Mouse (Mus musculus) hindbrain, embryonic 14.5 days (tissue): ENCODE measurements around the gene Lekr1. TPM values are rescaled to one million over a fixed set of nuclear protein-coding genes. Genes with fewer than 3 reads are reported as not detected.

Experiments used
- ATAC-seq: fragments of 200-750 bp; cut with Nextera tagmentation; 2 replicates; pipeline ENCODE4 v1.8.0; 2017; ENCODE audit warnings: moderate number of reproducible peaks, mild to moderate bottlenecking, moderate TSS enrichment, moderate library complexity; ENCODE audit not compliant: low FRiP score
- DNase-seq: peaks from one replicate; pipeline ENCODE4 v3.0.0-alpha.2; 2015; ENCODE audit warnings: low spot score
- H3K27ac ChIP-seq: fragments of 300-500 bp; sonication (generic); 2 replicates; pipeline ENCODE4 v1.5.1; 2014; ENCODE audit warnings: mild to moderate bottlenecking, moderate library complexity
- H3K27me3 ChIP-seq: fragments of 300-500 bp; sonication (generic); 2 replicates; pipeline ENCODE4 v1.6.1; 2014; ENCODE audit warnings: mild to moderate bottlenecking, low read length, mixed read lengths; ENCODE audit not compliant: control insufficient read depth, insufficient read depth
- H3K36me3 ChIP-seq: fragments of 300-500 bp; sonication (generic); replicated peaks from 2 replicates; pipeline ENCODE4 v1.6.1; 2014; ENCODE audit not compliant: control insufficient read depth, insufficient read depth
- H3K4me1 ChIP-seq: fragments of 300-500 bp; sonication (generic); replicated peaks from 2 replicates; pipeline ENCODE4 v1.6.1; 2014; ENCODE audit warnings: antibody characterized with exemption, low read length, mixed read lengths; ENCODE audit not compliant: control insufficient read depth, insufficient read depth
- H3K4me2 ChIP-seq: fragments of 300-500 bp; sonication (generic); replicated peaks from 2 replicates; pipeline ENCODE4 v1.6.1; 2014; ENCODE audit warnings: mild to moderate bottlenecking, moderate library complexity
- H3K4me3 ChIP-seq: fragments of 300-500 bp; sonication (generic); replicated peaks from 2 replicates; pipeline ENCODE4 v1.5.1; 2014; ENCODE audit warnings: mild to moderate bottlenecking, low read length
- H3K9ac ChIP-seq: fragments of 300-500 bp; sonication (generic); 2 replicates; pipeline ENCODE4 v1.6.1; 2014
- H3K9me3 ChIP-seq: fragments of 300-500 bp; sonication (generic); 2 replicates; pipeline ENCODE4 v1.6.1; 2016; ENCODE audit warnings: low read length; ENCODE audit not compliant: control insufficient read depth
- WGBS: fragments of 180-500 bp; shearing (Covaris S2); extraction: QIAGEN DNeasy Blood & Tissue Kit; methylation state at CpG from one replicate; pipeline ENCODE4 v1.1.7; 2014; 5-methylcytosine and 5-hydroxymethylcytosine counted together
- polyA plus RNA-seq: library from polyadenylated mRNA; unstranded; fragments of >200 nt; fragmentation: Nextera tagmentation; extraction: Ambion mirVana; gene quantifications from 2 replicates; pipeline ENCODE4 v1.2.1, GENCODE M21; 2014

Gene Lekr1
- polyA plus RNA-seq, 1 experiment from 2014 or later = 8.2 TPM

DNA sequence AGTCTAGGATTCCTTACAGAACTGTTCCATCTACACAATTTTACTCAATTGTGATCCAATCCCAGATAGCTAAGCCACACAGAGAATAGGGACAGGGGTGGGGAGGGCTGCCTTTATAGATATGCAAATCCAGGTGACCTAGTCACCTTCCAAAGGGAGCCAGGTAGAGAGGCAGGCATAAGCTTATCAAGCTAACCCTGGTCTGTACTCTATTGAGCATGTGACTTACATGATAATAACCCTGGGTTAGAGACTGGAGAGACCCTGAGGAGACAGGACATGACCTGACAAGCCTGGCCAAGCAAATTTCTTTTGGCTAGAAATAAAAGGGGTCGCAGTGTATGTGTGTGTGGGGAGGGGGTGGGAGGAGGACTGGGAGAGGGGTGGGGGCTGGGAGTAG is 17.1 kb upstream of the Lekr1 start:
- Histone ChIP-seq H3K9ac (no peak overlapping the region), H3K27ac (no peak overlapping the region), H3K4me1 (no peaks in the 10 kb centered on the region), H3K9me3 (no peaks in the 10 kb centered on the region), H3K36me3 (no peaks in the 10 kb centered on the region), H3K4me2 (no peak overlapping the region), H3K4me3 (no peak overlapping the region), H3K27me3 (no peaks in the 10 kb centered on the region)
- 13% methylated on average over 1 of the region's 1 CpGs for WGBS
- ATAC-seq = no peak
- no peak for DNase-seq

DNA sequence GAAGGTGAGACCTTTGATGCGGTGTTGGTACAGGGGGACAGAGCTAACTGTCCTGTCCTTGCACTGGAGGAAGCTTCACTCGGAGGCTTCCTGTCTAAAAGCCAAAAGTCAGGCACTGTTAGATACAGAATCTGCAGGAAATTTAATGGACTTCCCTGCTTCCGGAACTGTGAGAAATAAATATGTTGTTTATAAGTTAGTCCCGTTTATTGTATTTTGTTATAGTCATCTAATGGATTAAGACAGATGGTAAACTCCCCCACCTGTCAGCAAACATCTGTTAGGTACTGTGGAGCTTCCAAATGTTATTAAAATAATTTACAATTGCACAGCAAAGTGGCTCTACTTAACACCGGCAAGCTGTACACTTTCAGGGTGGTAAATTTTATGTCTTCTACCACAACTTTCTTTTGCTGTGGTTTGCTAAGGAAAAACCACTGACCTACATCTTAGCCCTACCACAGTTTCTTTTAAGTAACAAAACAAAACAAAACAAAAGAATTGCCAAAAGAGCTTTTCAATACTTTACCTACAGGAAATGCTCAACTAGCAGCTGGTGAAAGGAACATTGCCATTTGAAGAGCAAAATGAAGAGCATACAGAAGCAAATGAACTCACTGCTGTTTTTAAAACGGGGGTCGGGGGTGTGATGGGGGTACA is 15.7 kb upstream of the Lekr1 start:
- Histone ChIP-seq H3K9ac (no peak overlapping the region), H3K4me3 (no peak overlapping the region), H3K27ac (no peak overlapping the region), H3K27me3 (no peaks in the 10 kb centered on the region), H3K36me3 (no peaks in the 10 kb centered on the region), H3K9me3 (no peaks in the 10 kb centered on the region), H3K4me2 (no peak overlapping the region), H3K4me1 (no peaks in the 10 kb centered on the region)
- DNase-seq (no peak), ATAC-seq (no peak)
- WGBS = 55% methylated on average over 7 of the region's 7 CpGs

DNA sequence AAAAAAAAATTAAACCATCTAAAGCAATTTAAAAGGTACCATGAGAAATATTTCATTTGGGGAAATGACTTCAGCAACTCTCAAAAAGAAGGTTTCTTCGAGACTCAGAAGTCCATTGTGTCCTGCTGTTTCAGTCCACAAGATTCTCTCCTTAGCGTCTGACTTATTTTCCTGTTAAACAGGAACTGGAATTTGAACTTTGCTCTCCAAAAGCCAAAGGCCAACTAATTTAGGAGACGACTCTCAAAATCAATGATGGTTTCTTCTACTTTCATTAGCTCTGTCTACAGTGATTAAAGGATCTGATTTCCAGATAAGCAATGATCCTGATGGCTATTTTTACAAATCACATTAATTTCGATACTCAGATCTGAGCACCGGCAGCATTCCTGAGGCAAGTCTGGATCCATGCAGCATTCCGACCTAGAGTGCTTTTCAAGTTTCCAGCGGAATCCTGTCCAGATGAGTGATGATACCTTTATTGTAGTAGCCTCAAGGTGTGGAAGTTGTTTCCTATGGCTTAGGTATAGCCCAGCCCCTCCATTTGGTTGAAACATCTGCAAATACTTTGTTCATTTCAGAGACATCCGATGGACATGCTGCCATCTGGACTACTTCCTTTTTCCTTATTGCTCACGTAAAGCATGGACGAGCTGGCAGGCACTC is 11.4 kb upstream of the Lekr1 start:
- WGBS = 81% methylated on average over 10 of the region's 10 CpGs
- no peak for ATAC-seq

DNA sequence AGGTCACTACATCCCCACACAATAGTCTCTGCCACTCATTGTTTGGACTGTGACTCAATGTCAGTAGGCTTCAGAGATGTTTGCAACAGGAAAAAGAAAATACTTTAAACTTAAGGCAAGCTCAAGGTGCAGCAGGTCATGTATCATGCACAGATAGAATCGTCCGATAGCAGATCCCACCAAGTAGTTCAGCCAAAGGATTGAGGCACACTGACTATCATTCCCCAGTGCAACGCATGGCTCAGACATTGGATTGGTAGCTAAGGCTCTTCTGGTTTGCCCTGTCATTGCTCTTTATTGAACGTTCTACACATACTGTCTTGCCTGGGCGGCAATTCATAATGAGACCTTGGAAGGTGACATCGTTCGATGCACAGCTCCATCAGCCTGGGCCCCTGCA is 9.6 kb upstream of the Lekr1 start:
- no peak overlapping the region for H3K27ac ChIP-seq
- ATAC-seq = no peak
- peaks cover 13% of the 10 kb centered on the region; the same call in 1 of the 2 replicates for H3K27me3 ChIP-seq
- no peaks in the 10 kb centered on the region for H3K9me3 ChIP-seq
- H3K9ac ChIP-seq = no peak overlapping the region
- 0 out of 2 replicates have a peak, but pooled peaks cover 3% of the 10 kb centered on the region for H3K4me1 ChIP-seq
- H3K4me3 ChIP-seq = no peak overlapping the region
- no peak for DNase-seq
- H3K4me2 ChIP-seq = peak overlapping the region; percentile 18; the same call in 1 of the 2 replicates
- no peaks in the 10 kb centered on the region for H3K36me3 ChIP-seq
- 48% methylated on average over 7 of the region's 7 CpGs for WGBS

More for the DNA sequence above, 11.4 kb upstream of the Lekr1 start:
- Histone ChIP-seq H3K36me3 (no peaks in the 10 kb centered on the region), H3K4me3 (no peak overlapping the region), H3K27me3 (peaks cover 13% of the 10 kb centered on the region; the same call in 1 of the 2 replicates), H3K4me1 (0 out of 2 replicates have a peak, but pooled peaks cover 3% of the 10 kb centered on the region), H3K4me2 (no peak overlapping the region), H3K9me3 (no peaks in the 10 kb centered on the region), H3K27ac (no peak overlapping the region), H3K9ac (no peak overlapping the region)
- DNase-seq = no peak

DNA sequence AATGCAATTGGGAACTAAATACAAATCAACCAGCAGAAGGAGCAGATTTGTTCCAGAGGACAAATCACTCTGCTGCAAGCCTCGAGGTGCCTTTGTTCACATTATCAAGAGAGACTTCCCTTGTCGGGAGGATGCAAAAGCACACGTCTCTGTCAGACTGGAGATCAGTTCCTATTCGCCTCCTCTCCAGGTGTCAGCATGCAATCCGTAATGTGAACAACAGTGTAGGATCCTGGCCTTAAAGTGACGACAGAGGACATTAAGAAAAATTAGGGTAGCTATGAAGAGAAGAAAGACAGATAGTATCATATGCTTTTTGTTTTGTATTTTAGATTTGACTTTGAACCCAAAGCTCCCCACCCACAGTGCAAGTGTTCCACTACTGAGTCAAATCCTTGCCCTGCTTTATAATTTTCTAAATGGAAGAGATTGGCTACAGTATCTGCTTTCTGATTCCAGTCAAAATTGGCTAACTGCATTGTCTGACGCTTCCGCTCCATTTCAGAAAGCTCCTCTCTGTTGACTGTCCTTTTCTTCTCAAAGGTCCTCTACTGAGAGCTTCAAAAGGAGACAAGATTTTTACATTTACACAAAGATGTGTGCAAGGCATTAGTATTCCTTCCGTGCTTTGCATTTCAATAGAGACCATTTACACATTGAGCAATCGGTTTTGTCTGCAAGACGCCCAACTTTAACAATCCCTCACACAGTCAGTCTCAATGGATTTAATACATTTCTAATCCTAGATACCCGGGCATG is 8.9 kb upstream of the Lekr1 start:
- Histone ChIP-seq H3K4me2 (peak overlapping the region; percentile 18), H3K4me3 (no peak overlapping the region), H3K27me3 (peaks cover 13% of the 10 kb centered on the region; the same call in 1 of the 2 replicates), H3K9ac (no peak overlapping the region), H3K27ac (no peak overlapping the region), H3K4me1 (0 out of 2 replicates have a peak, but pooled peaks cover 3% of the 10 kb centered on the region), H3K36me3 (no peaks in the 10 kb centered on the region), H3K9me3 (no peaks in the 10 kb centered on the region)
- ATAC-seq (no peak), DNase-seq (no peak)
- WGBS = 12% methylated on average over 12 of the region's 12 CpGs

DNA sequence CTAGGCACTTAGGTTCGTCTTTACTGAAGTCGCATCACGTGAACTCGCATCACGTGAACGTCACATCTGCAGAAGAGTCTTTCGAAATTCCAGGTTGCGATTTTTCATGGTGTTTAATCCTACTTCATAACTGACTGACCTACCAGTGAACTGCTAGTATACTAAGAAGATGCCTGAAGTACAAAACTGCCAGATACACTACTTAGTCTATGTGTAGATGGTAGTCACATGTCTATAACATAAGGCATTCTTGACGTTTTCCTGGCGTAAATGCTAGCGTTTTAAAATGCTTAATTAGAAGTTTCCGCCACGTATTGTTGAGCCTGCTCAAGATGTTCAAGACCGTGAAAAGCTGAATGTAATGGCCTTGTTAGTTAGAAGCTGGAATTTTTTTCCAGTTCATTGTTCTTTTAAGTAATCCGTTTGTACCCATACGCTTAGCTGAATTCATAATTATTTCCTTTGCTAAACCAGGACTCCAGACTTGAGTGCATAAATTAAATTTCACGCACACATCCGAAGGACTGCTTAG is 7.9 kb upstream of the Lekr1 start:
- no peaks in the 10 kb centered on the region for H3K36me3 ChIP-seq
- H3K27me3 ChIP-seq = peaks cover 13% of the 10 kb centered on the region; the same call in 1 of the 2 replicates
- peak overlapping the region; percentile 50 for H3K4me3 ChIP-seq
- H3K4me1 ChIP-seq = 0 out of 2 replicates have a peak, but pooled peaks cover 3% of the 10 kb centered on the region
- ATAC-seq (0 out of 2 replicates have a peak, but pooled peaks have one; percentile 9), DNase-seq (peak; percentile 50)
- peak overlapping the region; percentile 66 for H3K9ac ChIP-seq
- H3K9me3 ChIP-seq = no peaks in the 10 kb centered on the region
- H3K4me2 ChIP-seq = peak overlapping the region; percentile 79
- no peak overlapping the region for H3K27ac ChIP-seq
- 5% methylated on average over 18 of the region's 18 CpGs for WGBS

DNA sequence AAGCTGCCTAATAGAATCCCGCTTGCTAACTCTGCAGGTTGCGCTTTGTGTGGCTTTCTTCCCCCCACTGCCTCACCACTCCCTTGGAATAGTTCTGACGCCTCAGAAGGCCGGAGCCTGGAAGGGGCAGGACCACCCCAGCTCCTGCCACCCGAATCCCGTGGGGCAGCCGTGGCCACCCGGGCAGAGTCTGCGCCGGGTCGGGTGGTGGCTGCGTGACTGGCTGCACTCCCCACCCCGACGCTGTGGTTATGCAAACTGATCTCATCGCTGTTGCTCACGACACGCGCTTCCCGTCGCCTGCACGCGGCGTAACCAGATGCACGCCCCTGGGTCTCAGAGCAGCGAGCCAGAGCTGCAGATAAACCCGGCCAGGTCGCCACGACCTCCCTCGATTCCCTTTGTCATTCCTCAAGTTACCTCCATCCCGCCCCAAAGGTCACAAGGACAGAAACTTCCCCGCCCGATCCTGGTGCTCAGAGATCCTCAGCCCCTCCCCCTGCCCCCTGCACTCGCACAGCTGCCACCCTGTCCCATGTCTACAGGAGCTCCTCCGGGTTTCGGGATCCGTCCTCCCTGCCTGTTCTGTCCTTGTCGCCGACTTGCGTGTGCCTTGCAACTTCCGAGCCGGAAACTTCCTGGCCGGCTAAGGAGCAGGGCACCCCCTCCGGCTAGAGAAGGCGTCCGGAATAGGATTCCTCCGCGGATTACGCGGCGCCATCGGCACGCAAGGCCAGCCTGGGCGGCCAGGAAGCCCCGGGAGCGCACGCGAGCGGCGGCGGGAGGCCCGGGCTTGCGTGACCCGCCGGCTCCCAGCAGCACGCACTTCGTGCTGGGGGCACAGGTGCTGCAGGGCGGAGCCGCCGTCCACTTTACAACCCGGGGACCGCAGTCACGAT is 7.1 kb upstream of the Lekr1 start:
- Histone ChIP-seq H3K27me3 (peaks cover 13% of the 10 kb centered on the region; the same call in 1 of the 2 replicates), H3K4me2 (peak overlapping the region; percentile 79), H3K27ac (peak overlapping the region; percentile 26; the same call in 1 of the 2 replicates), H3K4me3 (peak overlapping the region; percentile 50), H3K9ac (peak overlapping the region; percentile 66), H3K36me3 (no peaks in the 10 kb centered on the region), H3K9me3 (no peaks in the 10 kb centered on the region), H3K4me1 (0 out of 2 replicates have a peak, but pooled peaks cover 3% of the 10 kb centered on the region)
- WGBS = under 1% methylated on average over 72 of the region's 72 CpGs
- ATAC-seq = peak; percentile 86
- DNase-seq = peak; percentile 69

DNA sequence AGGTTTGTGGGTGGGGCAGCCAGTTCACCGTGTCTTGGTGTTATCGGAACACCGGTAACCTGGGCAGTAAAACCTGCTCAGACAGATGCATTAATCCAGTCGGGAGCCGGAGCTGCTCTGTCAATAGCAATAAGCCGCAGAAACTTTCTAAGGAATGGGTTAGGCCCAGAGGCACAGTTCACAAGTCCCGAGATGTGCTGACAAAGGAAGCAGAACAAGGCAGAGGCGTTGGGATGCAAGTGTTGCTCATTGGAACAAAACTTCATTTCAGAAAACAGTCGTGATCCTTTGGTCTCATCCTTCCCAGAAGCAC is 6.5 kb upstream of the Lekr1 start:
- H3K9ac ChIP-seq = peak overlapping the region; percentile 66
- H3K36me3 ChIP-seq = no peaks in the 10 kb centered on the region
- ATAC-seq (no peak; the same call in 1 of the 2 replicates), DNase-seq (no peak)
- H3K9me3 ChIP-seq = no peaks in the 10 kb centered on the region
- H3K4me2 ChIP-seq = peak overlapping the region; percentile 79
- peaks cover 13% of the 10 kb centered on the region; the same call in 1 of the 2 replicates for H3K27me3 ChIP-seq
- H3K27ac ChIP-seq = no peak overlapping the region
- peak overlapping the region; percentile 50 for H3K4me3 ChIP-seq
- WGBS = 2% methylated on average over 9 of the region's 9 CpGs
- H3K4me1 ChIP-seq = 0 out of 2 replicates have a peak, but pooled peaks cover 3% of the 10 kb centered on the region
